Mouse (Mus musculus) intestine, embryonic 16.5 days (tissue): ENCODE data around the gene Sars2. TPM values are rescaled to one million over a fixed set of nuclear protein-coding genes. Genes with fewer than 3 reads are reported as not detected.

Experiments
- polyA plus RNA-seq: library from polyadenylated mRNA; unstranded; fragments of >200 nt; fragmentation: Nextera tagmentation; extraction: Ambion mirVana; gene quantifications from 2 replicates; pipeline ENCODE4 v1.2.1, GENCODE M21; 2015

Sars2 gene
- polyA plus RNA-seq, 1 experiment from 2014 or later = 28.0 TPM

Other genes with a start within 250 kb of the Sars2 start
- not detected in 2 replicates for gene Ifnl2, start 231.5 kb upstream of the Sars2 start, polyA plus RNA-seq
- gene Ifnl3, start 219.2 kb upstream of the Sars2 start, polyA plus RNA-seq = not detected in 2 replicates
- gene Sycn, start 201.1 kb upstream of the Sars2 start, polyA plus RNA-seq = 94.3 and 150 TPM in 2 replicates
- 0.09 and 0.20 TPM in 2 replicates for gene Nccrp1, start 194.7 kb upstream of the Sars2 start, polyA plus RNA-seq
- 7.8 and 9.7 TPM in 2 replicates for gene Samd4b, start 143.8 kb upstream of the Sars2 start, polyA plus RNA-seq
- gene Pak4, start 143.8 kb upstream of the Sars2 start, polyA plus RNA-seq = 51.2 and 55.4 TPM in 2 replicates
- not detected in 2 replicates for gene Acp7, start 110.7 kb upstream of the Sars2 start, polyA plus RNA-seq
- 2.1 and 3.0 TPM in 2 replicates for gene Fbxo27, start 49.1 kb upstream of the Sars2 start, polyA plus RNA-seq
- gene Fbxo17, start 25.2 kb upstream of the Sars2 start, polyA plus RNA-seq = 5.1 and 6.1 TPM in 2 replicates
- 134 and 146 TPM in 2 replicates for gene Mrps12, start 172 bp upstream of the Sars2 start, polyA plus RNA-seq
- not detected in 2 replicates for gene Ccer2, start 14.2 kb downstream of the Sars2 start, polyA plus RNA-seq
- gene Sirt2, start 24.7 kb downstream of the Sars2 start, polyA plus RNA-seq = 71.9 and 77.6 TPM in 2 replicates
- gene Nfkbib, start 25.5 kb downstream of the Sars2 start, polyA plus RNA-seq = 46.2 and 49.1 TPM in 2 replicates
- gene Rinl, start 47.0 kb downstream of the Sars2 start, polyA plus RNA-seq = 5.2 and 5.9 TPM in 2 replicates
- gene Hnrnpl, start 66.5 kb downstream of the Sars2 start, polyA plus RNA-seq = 142 and 146 TPM in 2 replicates
- 347 and 378 TPM in 2 replicates for gene Ech1, start 83.2 kb downstream of the Sars2 start, polyA plus RNA-seq
- 2,407 and 2,590 TPM in 2 replicates for gene Lgals4, start 91.9 kb downstream of the Sars2 start, polyA plus RNA-seq
- gene Lgals7, start 121.9 kb downstream of the Sars2 start, polyA plus RNA-seq = 0.56 and 0.97 TPM in 2 replicates
- gene Capn12, start 139.4 kb downstream of the Sars2 start, polyA plus RNA-seq = 0.29 and 0.39 TPM in 2 replicates
- 402 and 447 TPM in 2 replicates for gene Actn4, start 220.3 kb downstream of the Sars2 start, polyA plus RNA-seq
- gene Eif3k, start 239.9 kb downstream of the Sars2 start, polyA plus RNA-seq = 355 and 362 TPM in 2 replicates
- gene Map4k1, start 240.1 kb downstream of the Sars2 start, polyA plus RNA-seq = 6.9 and 7.3 TPM in 2 replicates